Mouse (Mus musculus) neural tube, embryonic 13.5 days (tissue): ENCODE data around the gene G6pc2. TPM values are rescaled to one million over a fixed set of nuclear protein-coding genes. Genes with fewer than 3 reads are reported as not detected.

Experiments used
- ATAC-seq: fragments of 200-750 bp; cut with Nextera tagmentation; 2 replicates; pipeline ENCODE4 v1.8.0; 2017; ENCODE audit warnings: low read depth, mild to moderate bottlenecking, moderate TSS enrichment, moderate library complexity
- H3K27ac ChIP-seq: fragments of 300-500 bp; sonication (generic); replicated peaks from 2 replicates; pipeline ENCODE4 v1.5.1; 2015; ENCODE audit warnings: moderate library complexity, mild to moderate bottlenecking, inconsistent platforms
- H3K27me3 ChIP-seq: fragments of 300-500 bp; sonication (generic); 2 replicates; pipeline ENCODE4 v1.6.1; 2015; ENCODE audit warnings: mild to moderate bottlenecking, inconsistent platforms
- H3K36me3 ChIP-seq: fragments of 300-500 bp; sonication (generic); 2 replicates; pipeline ENCODE4 v1.6.1; 2015; ENCODE audit warnings: mild to moderate bottlenecking, inconsistent platforms
- H3K4me1 ChIP-seq: fragments of 300-500 bp; sonication (generic); replicated peaks from 2 replicates; pipeline ENCODE4 v1.6.1; 2015; ENCODE audit warnings: inconsistent platforms
- H3K4me2 ChIP-seq: fragments of 300-500 bp; sonication (generic); 2 replicates; pipeline ENCODE4 v1.6.1; 2015; ENCODE audit warnings: inconsistent platforms, mild to moderate bottlenecking, moderate library complexity
- H3K4me3 ChIP-seq: fragments of 300-500 bp; sonication (generic); 2 replicates; pipeline ENCODE4 v1.5.1; 2015; ENCODE audit warnings: mild to moderate bottlenecking, inconsistent platforms
- H3K9ac ChIP-seq: fragments of 300-500 bp; sonication (generic); 2 replicates; pipeline ENCODE4 v1.6.1; 2015; ENCODE audit warnings: moderate library complexity, mild to moderate bottlenecking, inconsistent platforms
- H3K9me3 ChIP-seq: fragments of 300-500 bp; sonication (generic); 2 replicates; pipeline ENCODE4 v1.6.1; 2016; ENCODE audit warnings: inconsistent platforms
- WGBS: fragments of 180-500 bp; shearing (Covaris S2); methylation state at CpG from one replicate; pipeline ENCODE4 v1.1.7; 2015; 5-methylcytosine and 5-hydroxymethylcytosine counted together
- polyA plus RNA-seq: library from polyadenylated mRNA; unstranded; fragments of >200 nt; fragmentation: Nextera tagmentation; extraction: Ambion mirVana; gene quantifications from 2 replicates; pipeline ENCODE4 v1.2.1, GENCODE M21; 2015

The G6pc2 gene
- polyA plus RNA-seq, 1 experiment from 2014 or later = 0.28 TPM

- H3K4me1 ChIP-seq = 0 out of 2 replicates have a peak, but pooled peaks cover 6% of the 10 kb centered on the region
- no peak overlapping the region for H3K4me3 ChIP-seq
- WGBS = 18% methylated on average over 2 of the region's 2 CpGs
- ATAC-seq = no peak
- H3K27me3 ChIP-seq = no peaks in the 10 kb centered on the region
- H3K9ac ChIP-seq = no peak overlapping the region
- no peak overlapping the region for H3K27ac ChIP-seq
- H3K4me2 ChIP-seq = no peak overlapping the region
- no peaks in the 10 kb centered on the region for H3K36me3 ChIP-seq
- no peaks in the 10 kb centered on the region for H3K9me3 ChIP-seq
Observed at GRCm38 (mm10) chr2:69244924-69245323, 34.1 kb downstream of the G6pc2 start.

GRCm38 (mm10) chr2:69247081-69247480 lies 36.2 kb downstream of the G6pc2 start:
- Histone ChIP-seq H3K4me1 (0 out of 2 replicates have a peak, but pooled peaks cover 6% of the 10 kb centered on the region), H3K4me3 (no peak overlapping the region), H3K27ac (no peak overlapping the region), H3K4me2 (no peak overlapping the region), H3K36me3 (no peaks in the 10 kb centered on the region), H3K9me3 (no peaks in the 10 kb centered on the region), H3K27me3 (no peaks in the 10 kb centered on the region), H3K9ac (no peak overlapping the region)
- WGBS = 94% methylated on average over 1 of the region's 1 CpGs
- ATAC-seq = no peak

- H3K9ac ChIP-seq = no peak overlapping the region
- WGBS = 69% methylated on average over 16 of the region's 16 CpGs
- H3K27ac ChIP-seq = no peak overlapping the region
- H3K9me3 ChIP-seq = no peaks in the 10 kb centered on the region
- H3K27me3 ChIP-seq = no peaks in the 10 kb centered on the region
- H3K4me2 ChIP-seq = no peak overlapping the region
- H3K4me1 ChIP-seq = 0 out of 2 replicates have a peak, but pooled peaks cover 6% of the 10 kb centered on the region
- no peaks in the 10 kb centered on the region for H3K36me3 ChIP-seq
- ATAC-seq = no peak
- no peak overlapping the region for H3K4me3 ChIP-seq
Observed at GRCm38 (mm10) chr2:69248221-69248755, 37.4 kb downstream of the G6pc2 start.

- H3K36me3 ChIP-seq = no peaks in the 10 kb centered on the region
- no peaks in the 10 kb centered on the region for H3K4me1 ChIP-seq
- no peak overlapping the region for H3K27ac ChIP-seq
- H3K9ac ChIP-seq = no peak overlapping the region
- H3K4me3 ChIP-seq = no peak overlapping the region
- H3K9me3 ChIP-seq = no peaks in the 10 kb centered on the region
- no peak for ATAC-seq
- no peaks in the 10 kb centered on the region for H3K27me3 ChIP-seq
- no peak overlapping the region for H3K4me2 ChIP-seq
Observed at GRCm38 (mm10) chr2:69264069-69264618, 53.3 kb downstream of the G6pc2 start.

- no peak overlapping the region for H3K4me2 ChIP-seq
- no peak overlapping the region for H3K27ac ChIP-seq
- 4% methylated on average over 1 of the region's 1 CpGs for WGBS
- H3K4me3 ChIP-seq = no peak overlapping the region
- no peak for ATAC-seq
- no peaks in the 10 kb centered on the region for H3K36me3 ChIP-seq
- H3K27me3 ChIP-seq = no peaks in the 10 kb centered on the region
- no peak overlapping the region for H3K9ac ChIP-seq
- H3K9me3 ChIP-seq = no peaks in the 10 kb centered on the region
- no peaks in the 10 kb centered on the region for H3K4me1 ChIP-seq
Observed at GRCm38 (mm10) chr2:69275875-69276274, 65.0 kb downstream of the G6pc2 start.

Other genes with a start within 250 kb of the G6pc2 start
- gene Nostrin, start 75.3 kb upstream of the G6pc2 start, polyA plus RNA-seq = 0.89 and 1.4 TPM in 2 replicates
- 38.8 and 42.0 TPM in 2 replicates for gene Spc25, start 4.9 kb upstream of the G6pc2 start, polyA plus RNA-seq
- not detected in 2 replicates for gene Abcb11, start 131.5 kb downstream of the G6pc2 start, polyA plus RNA-seq
- not detected in 2 replicates for gene Dhrs9, start 169.4 kb downstream of the G6pc2 start, polyA plus RNA-seq